Mouse (Mus musculus) stomach, embryonic 16.5 days (tissue): Measurements from ENCODE around the gene Ces1e. TPM values are rescaled to one million over a fixed set of nuclear protein-coding genes. Genes with fewer than 3 reads are reported as not detected.
A peak's percentile ranks its signal among the peaks of the same experiment; 100 is the strongest.
"Not testable (repeated sequence)": the region's sequence is repeated elsewhere in the genome, so short reads cannot be mapped to it uniquely, and the experiment has no call there.

Experiments
- ATAC-seq: fragments of 200-750 bp; cut with Nextera tagmentation; 2 replicates; pipeline ENCODE4 v1.8.0; 2017; ENCODE audit warnings: moderate number of reproducible peaks, moderate TSS enrichment; ENCODE audit not compliant: insufficient read depth, low FRiP score
- H3K27ac ChIP-seq: fragments of 300-500 bp; sonication (generic); 2 replicates; pipeline ENCODE4 v1.5.1; 2014; ENCODE audit warnings: low read length
- H3K27me3 ChIP-seq: fragments of 300-500 bp; sonication (generic); 2 replicates; pipeline ENCODE4 v1.6.1; 2014; ENCODE audit warnings: low read length, control low read depth, mixed read lengths; ENCODE audit not compliant: control insufficient read depth, insufficient read depth
- H3K36me3 ChIP-seq: fragments of 300-500 bp; sonication (generic); 2 replicates; pipeline ENCODE4 v1.6.1; 2014; ENCODE audit warnings: low read length; ENCODE audit not compliant: control insufficient read depth, insufficient read depth
- H3K4me1 ChIP-seq: fragments of 300-500 bp; sonication (generic); 2 replicates; pipeline ENCODE4 v1.6.1; 2014; ENCODE audit warnings: low read length, control low read depth, mixed read lengths; ENCODE audit not compliant: control insufficient read depth, insufficient read depth
- H3K4me2 ChIP-seq: fragments of 300-500 bp; sonication (generic); 2 replicates; pipeline ENCODE4 v1.6.1; 2014; ENCODE audit warnings: low read depth, low read length, mixed read lengths
- H3K4me3 ChIP-seq: fragments of 300-500 bp; sonication (generic); replicated peaks from 2 replicates; pipeline ENCODE4 v1.5.1; 2014; ENCODE audit warnings: mild to moderate bottlenecking, low read length
- H3K9ac ChIP-seq: fragments of 300-500 bp; sonication (generic); 2 replicates; pipeline ENCODE4 v1.6.1; 2014; ENCODE audit warnings: low read length
- H3K9me3 ChIP-seq: fragments of 300-500 bp; sonication (generic); replicated peaks from 2 replicates; pipeline ENCODE4 v1.6.1; 2016; ENCODE audit warnings: low read length, control low read depth; ENCODE audit not compliant: control insufficient read depth
- WGBS: fragments of 180-500 bp; shearing (Covaris S2); extraction: QIAGEN DNeasy Blood & Tissue Kit; methylation state at CpG from one replicate; pipeline ENCODE4 v1.1.7; 2014; 5-methylcytosine and 5-hydroxymethylcytosine counted together
- polyA plus RNA-seq: library from polyadenylated mRNA; unstranded; fragments of >200 nt; fragmentation: Nextera tagmentation; extraction: Ambion mirVana; gene quantifications from 2 replicates; pipeline ENCODE4 v1.2.1, GENCODE M21; 2015

Gene Ces1e
- polyA plus RNA-seq, 1 experiment from 2014 or later, result 2.0 TPM

- Histone ChIP-seq H3K4me3 (no peak overlapping the region), H3K4me1 (no peaks in the 10 kb centered on the region), H3K9ac (no peak overlapping the region), H3K27ac (no peak overlapping the region), H3K27me3 (no peaks in the 10 kb centered on the region), H3K9me3 (no peaks in the 10 kb centered on the region), H3K4me2 (no peak overlapping the region), H3K36me3 (no peaks in the 10 kb centered on the region)
- no peak for ATAC-seq
- WGBS, result 82% methylated on average over 1 of the region's 1 CpGs
Observed at GRCm38 (mm10) chr8:93235681-93236080, 6.3 kb upstream of the Ces1e start.

DNA sequence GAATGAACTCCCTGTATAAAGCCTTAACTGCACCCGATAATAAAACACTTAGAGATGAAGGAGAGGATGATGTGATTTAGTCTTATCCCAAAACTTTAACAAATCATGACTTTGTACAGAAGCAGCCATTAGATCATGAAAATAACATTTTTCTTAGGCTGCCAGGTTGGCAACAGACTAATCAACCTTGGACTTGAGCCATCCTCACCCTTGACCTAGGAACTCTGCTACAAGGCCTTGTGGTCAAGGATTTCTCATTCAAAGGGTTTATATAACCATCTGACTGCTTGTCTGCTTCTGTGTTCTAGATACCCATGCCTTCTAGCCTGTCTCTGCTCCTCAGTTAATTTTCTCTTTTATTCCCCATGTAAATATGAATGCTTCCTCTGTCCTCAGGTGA, 5.3 kb upstream of the Ces1e start:
- WGBS, result 94% methylated on average over 1 of the region's 1 CpGs
- Histone ChIP-seq H3K9me3 (no peaks in the 10 kb centered on the region), H3K36me3 (no peaks in the 10 kb centered on the region), H3K27ac (no peak overlapping the region), H3K9ac (no peak overlapping the region), H3K4me2 (no peak overlapping the region), H3K4me3 (no peak overlapping the region), H3K27me3 (no peaks in the 10 kb centered on the region), H3K4me1 (no peaks in the 10 kb centered on the region)
- no peak for ATAC-seq

- H3K36me3 ChIP-seq, result no peaks in the 10 kb centered on the region
- no peak overlapping the region for H3K9ac ChIP-seq
- H3K4me2 ChIP-seq, result no peak overlapping the region
- no peak overlapping the region for H3K4me3 ChIP-seq
- no peaks in the 10 kb centered on the region for H3K4me1 ChIP-seq
- WGBS, result 62% methylated on average over 6 of the region's 6 CpGs
- no peaks in the 10 kb centered on the region for H3K9me3 ChIP-seq
- no peak for ATAC-seq
- H3K27ac ChIP-seq, result no peak overlapping the region
- no peaks in the 10 kb centered on the region for H3K27me3 ChIP-seq
Observed at GRCm38 (mm10) chr8:93234068-93234467, 4.6 kb upstream of the Ces1e start.

DNA sequence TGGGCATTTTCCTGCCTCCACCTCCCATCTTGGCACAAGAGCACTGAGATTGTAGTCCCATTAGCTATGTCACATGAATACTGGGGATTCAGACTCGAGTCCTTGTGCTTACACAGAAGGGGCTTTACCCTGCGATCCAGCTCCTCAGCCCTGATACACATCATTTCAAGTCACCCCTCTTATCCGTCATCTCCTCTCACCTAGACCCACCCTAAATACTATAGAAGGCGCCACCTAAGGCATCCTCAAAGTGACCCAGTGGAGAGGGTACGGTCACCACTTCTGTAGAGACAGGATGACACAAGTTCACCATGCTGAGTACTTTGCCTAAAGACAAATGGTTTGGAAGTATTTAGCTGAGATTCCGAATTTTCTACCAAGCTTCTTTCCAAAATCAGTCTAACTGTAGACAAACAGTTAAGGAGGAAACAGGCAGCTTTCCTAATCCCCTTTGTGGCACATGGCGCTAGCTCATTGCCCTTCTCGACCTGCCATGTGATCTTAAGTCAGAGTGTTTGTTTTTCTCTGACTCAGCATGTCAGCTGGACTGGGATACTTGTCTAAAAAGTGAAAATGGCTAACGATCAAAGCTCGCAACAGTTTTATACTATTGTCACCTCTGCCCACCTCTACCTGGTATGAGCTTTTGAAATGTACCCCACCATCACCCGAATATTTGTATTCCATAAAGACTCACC, 597 bp downstream of the Ces1e start:
- Histone ChIP-seq H3K27me3 (no peaks in the 10 kb centered on the region), H3K9me3 (no peaks in the 10 kb centered on the region), H3K27ac (peak overlapping the region; percentile 78), H3K36me3 (no peaks in the 10 kb centered on the region), H3K4me2 (peak overlapping the region; percentile 42), H3K4me1 (no peaks in the 10 kb centered on the region), H3K9ac (no peak overlapping the region), H3K4me3 (peak overlapping the region; percentile 8; the same call in 1 of the 2 replicates)
- peak; percentile 90 for ATAC-seq
- WGBS, result 53% methylated on average over 11 of the region's 11 CpGs

- not testable (repeated sequence) for H3K9me3 ChIP-seq, H3K4me1 ChIP-seq, H3K4me3 ChIP-seq, H3K9ac ChIP-seq, ATAC-seq, H3K36me3 ChIP-seq, H3K27me3 ChIP-seq, H3K27ac ChIP-seq, H3K4me2 ChIP-seq
- 90% methylated on average over 1 of the region's 1 CpGs for WGBS
Observed at GRCm38 (mm10) chr8:93226471-93226870, 2.9 kb downstream of the Ces1e start.

DNA sequence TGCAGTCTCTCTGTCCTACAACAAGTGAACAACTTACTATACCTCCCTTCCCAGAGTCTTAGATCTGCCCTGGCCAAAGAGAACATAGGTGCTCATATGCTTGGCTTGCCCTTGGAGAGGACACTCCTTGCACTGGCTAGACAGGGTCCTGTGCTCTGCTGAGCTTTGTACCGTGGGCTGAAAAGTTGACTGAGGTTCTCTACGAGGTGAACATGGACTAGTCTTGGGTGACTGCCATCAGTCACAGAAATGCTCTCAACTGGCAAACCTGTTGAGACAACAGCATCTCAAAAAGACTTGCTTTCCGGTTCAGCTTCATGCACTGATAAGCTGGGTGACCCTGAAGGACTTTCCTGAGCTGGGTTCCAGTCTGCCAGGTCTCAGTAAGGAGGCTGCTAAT, 7.5 kb downstream of the Ces1e start:
- Histone ChIP-seq H3K4me2 (no peak overlapping the region), H3K27ac (no peak overlapping the region), H3K4me3 (no peak overlapping the region), H3K27me3 (no peaks in the 10 kb centered on the region), H3K36me3 (no peaks in the 10 kb centered on the region), H3K4me1 (no peaks in the 10 kb centered on the region), H3K9me3 (no peaks in the 10 kb centered on the region), H3K9ac (no peak overlapping the region)
- no peak for ATAC-seq
- 79% methylated on average over 3 of the region's 3 CpGs for WGBS

DNA sequence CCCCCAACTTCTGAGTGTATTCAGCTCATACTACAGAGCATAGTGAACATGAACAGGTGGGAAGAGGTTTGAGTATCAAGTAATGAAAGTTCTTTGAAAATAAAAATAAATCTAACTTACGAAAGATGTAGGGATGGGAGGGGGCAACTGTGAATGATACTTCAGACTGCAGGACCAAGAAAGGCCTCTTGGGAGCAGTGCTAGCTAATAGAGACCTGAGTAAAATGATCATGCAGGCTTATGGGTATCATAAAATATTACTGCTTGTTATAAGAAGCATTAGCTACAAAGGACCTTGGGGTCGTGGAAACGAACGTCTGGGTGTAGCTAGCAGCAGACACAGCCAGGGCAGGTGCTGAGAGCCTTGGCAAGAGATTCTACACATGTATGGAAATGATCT, 11.6 kb downstream of the Ces1e start:
- ATAC-seq, result no peak
- 59% methylated on average over 4 of the region's 4 CpGs for WGBS
- no peak overlapping the region for H3K27ac ChIP-seq
- H3K9me3 ChIP-seq, result no peaks in the 10 kb centered on the region
- no peak overlapping the region for H3K4me2 ChIP-seq
- no peak overlapping the region for H3K4me3 ChIP-seq
- no peaks in the 10 kb centered on the region for H3K4me1 ChIP-seq
- no peaks in the 10 kb centered on the region for H3K27me3 ChIP-seq
- no peaks in the 10 kb centered on the region for H3K36me3 ChIP-seq
- no peak overlapping the region for H3K9ac ChIP-seq

GRCm38 (mm10) chr8:93217375-93217774, 12.0 kb downstream of the Ces1e start:
- no peaks in the 10 kb centered on the region for H3K27me3 ChIP-seq
- no peaks in the 10 kb centered on the region for H3K36me3 ChIP-seq
- no peaks in the 10 kb centered on the region for H3K9me3 ChIP-seq
- H3K4me2 ChIP-seq, result no peak overlapping the region
- ATAC-seq, result no peak
- 65% methylated on average over 1 of the region's 1 CpGs for WGBS
- no peak overlapping the region for H3K9ac ChIP-seq
- no peak overlapping the region for H3K27ac ChIP-seq
- H3K4me1 ChIP-seq, result no peaks in the 10 kb centered on the region
- H3K4me3 ChIP-seq, result no peak overlapping the region

- Histone ChIP-seq H3K9me3 (no peaks in the 10 kb centered on the region), H3K9ac (no peak overlapping the region), H3K4me2 (no peak overlapping the region), H3K4me1 (no peaks in the 10 kb centered on the region), H3K4me3 (no peak overlapping the region), H3K27ac (no peak overlapping the region), H3K27me3 (no peaks in the 10 kb centered on the region), H3K36me3 (no peaks in the 10 kb centered on the region)
- no peak for ATAC-seq
Observed at GRCm38 (mm10) chr8:93211091-93211490, 18.3 kb downstream of the Ces1e start.
